Mouse (Mus musculus) CD8-positive naive resting alpha-beta T cell, adult 2 months (primary cell): ENCODE measurements around the gene Mtfmt.

Experiments used
- DNase-seq, 2 experiments: peaks; one replicate each; pipeline ENCODE4 v3.0.0; 2022; ENCODE audit warnings: low read depth in 2 of 2, low spot score in 2 of 2

Gene Mtfmt

GRCm38 (mm10) chr9:65427511-65427910 lies 8.1 kb upstream of the Mtfmt start:
- DNase-seq: no peak

GRCm38 (mm10) chr9:65428003-65428402 lies 7.6 kb upstream of the Mtfmt start:
- no peak for DNase-seq

GRCm38 (mm10) chr9:65430401-65430800 lies 5.2 kb upstream of the Mtfmt start:
- no peak for DNase-seq

- no peak for DNase-seq
Observed at GRCm38 (mm10) chr9:65430921-65431320, 4.7 kb upstream of the Mtfmt start.

- DNase-seq: peak; percentile 68 to 79
Observed at GRCm38 (mm10) chr9:65432236-65432635, 3.3 kb upstream of the Mtfmt start.

GRCm38 (mm10) chr9:65434140-65434539 lies 1.4 kb upstream of the Mtfmt start:
- DNase-seq: peak; percentile 9 to 58

- DNase-seq: no peak
Observed at GRCm38 (mm10) chr9:65435211-65435610, 371 bp upstream of the Mtfmt start.

- no peak for DNase-seq
Observed at GRCm38 (mm10) chr9:65444692-65445091, 9.1 kb downstream of the Mtfmt start.

- DNase-seq: no peak
Observed at GRCm38 (mm10) chr9:65447951-65448350, 12.4 kb downstream of the Mtfmt start.

- no peak for DNase-seq
Observed at GRCm38 (mm10) chr9:65458975-65459374, 23.4 kb downstream of the Mtfmt start.

- no peak for DNase-seq
Observed at GRCm38 (mm10) chr9:65460198-65460597, 24.6 kb downstream of the Mtfmt start.

- peak; percentile 84 to 95 for DNase-seq
Observed at GRCm38 (mm10) chr9:65460732-65461442, 25.3 kb downstream of the Mtfmt start, which contains the start of gene Spg21. Gene Spg21, plus strand, starts transcription at chr9:65460947.

- DNase-seq: no peak
Observed at GRCm38 (mm10) chr9:65462544-65462943, 27.0 kb downstream of the Mtfmt start.

- no peak for DNase-seq
Observed at GRCm38 (mm10) chr9:65464161-65464560, 28.6 kb downstream of the Mtfmt start.

- DNase-seq: no peak
Observed at GRCm38 (mm10) chr9:65465241-65465640, 29.7 kb downstream of the Mtfmt start.

GRCm38 (mm10) chr9:65467686-65468085 lies 32.1 kb downstream of the Mtfmt start:
- DNase-seq: no peak

- DNase-seq: no peak
Observed at GRCm38 (mm10) chr9:65472769-65473168, 37.2 kb downstream of the Mtfmt start.

- no peak for DNase-seq
Observed at GRCm38 (mm10) chr9:65479158-65479557, 43.6 kb downstream of the Mtfmt start.

GRCm38 (mm10) chr9:65480071-65480470 lies 44.5 kb downstream of the Mtfmt start:
- DNase-seq: no peak

GRCm38 (mm10) chr9:65491476-65491875 lies 55.9 kb downstream of the Mtfmt start:
- no peak for DNase-seq

- no peak for DNase-seq
Observed at GRCm38 (mm10) chr9:65492351-65492750, 56.8 kb downstream of the Mtfmt start.

- no peak for DNase-seq
Observed at GRCm38 (mm10) chr9:65492851-65493250, 57.3 kb downstream of the Mtfmt start.

GRCm38 (mm10) chr9:65502146-65502545 lies 66.6 kb downstream of the Mtfmt start:
- no peak for DNase-seq
